Mouse (Mus musculus) spleen, adult 2 months (tissue): ENCODE data around the gene Csdc2.

ENCODE experiments used
- CTCF ChIP-seq: fragments of 200-500 bp; IDR thresholded peaks from 2 replicates; pipeline ENCODE4 v1.5.1; 2011; ENCODE audit warnings: mild to moderate bottlenecking, inconsistent platforms; ENCODE audit not compliant: insufficient read depth, insufficient read length, insufficient replicate concordance; ENCODE audit errors: extremely low read depth
- POLR2A ChIP-seq: fragments of 200-500 bp; IDR thresholded peaks from 2 replicates; pipeline ENCODE4 v1.6.1; 2011; ENCODE audit warnings: low read depth, low read length, inconsistent platforms

GRCm38 (mm10) chr15:81980321-81980720, 43.8 kb downstream of the Csdc2 start, which contains the start of gene 1700029P11Rik:
- TF ChIP-seq POLR2A (no peak), CTCF (no peak)
